ENCODE assay signal across 13 mouse cellular contexts in the genomic region with DNA sequence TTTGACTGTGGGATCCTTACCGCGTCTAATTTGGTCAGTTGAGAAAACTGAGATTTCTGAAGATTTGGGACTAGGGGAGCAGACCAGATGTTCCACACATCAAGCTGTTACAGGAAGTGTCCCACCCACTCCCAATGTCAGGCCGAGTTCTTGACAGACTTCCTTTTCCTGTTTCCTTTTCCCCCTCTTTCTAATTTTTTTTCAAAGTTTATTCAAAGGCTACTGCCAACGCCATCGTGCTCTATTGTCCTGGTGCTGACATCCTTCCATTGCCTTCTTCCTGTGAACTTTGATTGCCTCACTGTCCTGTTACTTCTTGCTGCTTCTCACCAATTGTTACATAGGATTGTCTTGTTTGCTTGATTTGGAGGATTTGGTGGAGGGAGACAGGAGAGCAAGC. TPM values are rescaled to one million over a fixed set of nuclear protein-coding genes. Genes with fewer than 3 reads are reported as not detected.
DNase-seq lines count a peak whose midpoint lies in the region; ATAC-seq and TF ChIP-seq lines count a peak whose summit lies in the region.
"Had no signal": no experiment of that assay in that cellular context is flagged by ENCODE, and none has a peak within 500 bp of the region (broad histone marks: within the 10 kb centered on the region; RNA-seq: fewer than 3 reads in every experiment).

No protein-coding gene starts in this region.

- intact Hi-C loops in heart, postnatal 14 days (cut with DNase I) = loop anchor here (2.0 kb wide), 1 partner anchor 16 kb away; a partner anchor contains a TSS

- no peaks in the 10 kb centered on the region for H3K36me3 ChIP-seq in liver, postnatal 0 days (replicated peaks; ENCODE audit: insufficient read depth, low read length)
- H3K36me3 ChIP-seq in liver, embryonic 12.5 days = no peaks in the 10 kb centered on the region
- no peaks in the 10 kb centered on the region for H3K36me3 ChIP-seq in hindbrain, embryonic 10.5 days
- H3K36me3 ChIP-seq: stomach, embryonic 15.5 days had no signal

- no peaks in the 10 kb centered on the region for H3K9me3 ChIP-seq in liver, postnatal 0 days (ENCODE audit: low read length)
- H3K9me3 ChIP-seq in liver, embryonic 12.5 days (replicated peaks) = no peaks in the 10 kb centered on the region
- no peaks in the 10 kb centered on the region for H3K9me3 ChIP-seq in hindbrain, embryonic 10.5 days
- H3K9me3 ChIP-seq: stomach, embryonic 15.5 days had no signal

- no peak overlapping the region for H3K4me2 ChIP-seq in liver, postnatal 0 days (ENCODE audit: low read depth, low read length)
- H3K4me2 ChIP-seq in liver, embryonic 12.5 days = no peak overlapping the region
- H3K4me2 ChIP-seq: hindbrain, embryonic 14.5 days; liver, embryonic 11.5 days; stomach, embryonic 15.5 days had no signal

- WGBS in liver, postnatal 0 days (ENCODE audit: insufficient replicate concordance) = 32% methylated on average over 5 of the region's 5 CpGs
- WGBS in liver, embryonic 12.5 days (ENCODE audit: insufficient replicate concordance) = 28% methylated on average over 5 of the region's 5 CpGs
- 78% methylated on average over 5 of the region's 5 CpGs for WGBS in hindbrain, embryonic 10.5 days

- no peak overlapping the region for H3K9ac ChIP-seq in liver, postnatal 0 days (replicated peaks)
- H3K9ac ChIP-seq in liver, embryonic 12.5 days = no peak overlapping the region
- H3K9ac ChIP-seq: hindbrain, embryonic 14.5 days; stomach, embryonic 15.5 days had no signal

- no peak overlapping the region for H3K4me3 ChIP-seq in liver, postnatal 0 days (ENCODE audit: low read depth, low read length)
- no peak overlapping the region for H3K4me3 ChIP-seq in liver, embryonic 12.5 days
- H3K4me3 ChIP-seq in hindbrain, embryonic 10.5 days = no peak overlapping the region
- H3K4me3 ChIP-seq: stomach, embryonic 15.5 days had no signal

- no peak for DNase-seq in liver, postnatal 0 days
- peak; percentile 12 to 14 for DNase-seq in heart, postnatal 14 days
- DNase-seq in kidney, postnatal 36 days = peak; percentile 24 to 58
- DNase-seq in urinary bladder, postnatal 14 days (ENCODE audit: low spot score) = no peak
- DNase-seq in layer of hippocampus, adult 8-10 months (ENCODE audit: low spot score in 2 of 2) = no peak
- DNase-seq in hindbrain, embryonic 10.5 days (ENCODE audit: low spot score) = no peak

- no peak for TF ChIP-seq CTCF in liver, postnatal 0 days (IDR thresholded peaks at IDR 0.05; ENCODE audit: low read depth)

- ATAC-seq in liver, postnatal 0 days = no peak
- ATAC-seq in liver, embryonic 12.5 days = no peak
- ATAC-seq: forebrain, embryonic 14.5 days; Patski had no signal

- H3K27ac ChIP-seq in liver, postnatal 0 days (ENCODE audit: low read depth) = no peak overlapping the region
- H3K27ac ChIP-seq in liver, embryonic 12.5 days = no peak overlapping the region
- no peak overlapping the region for H3K27ac ChIP-seq in hindbrain, embryonic 10.5 days
- H3K27ac ChIP-seq: hindbrain, embryonic 14.5 days had no signal

- peak; percentile 27; the same call in 1 of the 2 replicates for TF ChIP-seq EP300 in liver, postnatal 0 days (IDR thresholded peaks at IDR 0.05; ENCODE audit: low read depth)

- no peaks in the 10 kb centered on the region for H3K27me3 ChIP-seq in liver, postnatal 0 days (ENCODE audit: insufficient read depth, low read length)
- no peaks in the 10 kb centered on the region for H3K27me3 ChIP-seq in liver, embryonic 12.5 days (replicated peaks)
- H3K27me3 ChIP-seq in hindbrain, embryonic 10.5 days (ENCODE audit: insufficient read depth, poor library complexity, severe bottlenecking) = no peaks in the 10 kb centered on the region
- H3K27me3 ChIP-seq: CH12.LX; stomach, embryonic 15.5 days had no signal

- H3K4me1 ChIP-seq in liver, postnatal 0 days (ENCODE audit: insufficient read depth) = no peaks in the 10 kb centered on the region
- H3K4me1 ChIP-seq in liver, embryonic 12.5 days = no peaks in the 10 kb centered on the region
- H3K4me1 ChIP-seq in hindbrain, embryonic 10.5 days (replicated peaks) = no peaks in the 10 kb centered on the region
- H3K4me1 ChIP-seq: stomach, embryonic 15.5 days had no signal

RNA-seq across cellular contexts. Expression of a gene that starts 16.6 kb away (rescaled TPM):
- polyA plus RNA-seq in liver, postnatal 0 days (2015; fragmentation: Nextera tagmentation; extraction: Ambion mirVana) = 5.7 and 6.4 TPM in 2 replicates
- 11.1 and 12.1 TPM in 2 replicates for polyA plus RNA-seq in liver, embryonic 12.5 days (2016; fragmentation: Nextera tagmentation; extraction: Ambion mirVana)
- total RNA-seq in heart, postnatal 14 days (2021) = 10 to 100 TPM; 27.9 to 28.6 TPM
- 10 to 100 TPM; 12.8 to 15.5 (median 14.2) TPM for total RNA-seq in layer of hippocampus, adult 8-10 months (2022)
- polyA plus RNA-seq in hindbrain, embryonic 10.5 days (2016; fragmentation: Nextera tagmentation; extraction: Ambion mirVana) = 23.8 and 29.1 TPM in 2 replicates

Comparison
In these comparisons a context has a peak if more than half of its experiments do, and no peak if none do; other contexts are left out.
1. DNase-seq: peak in heart, postnatal 14 days (2 of 2) and kidney, postnatal 36 days (2 of 2); none in liver, postnatal 0 days (single experiment), urinary bladder, postnatal 14 days (single experiment), layer of hippocampus, adult 8-10 months (0 of 2) and hindbrain, embryonic 10.5 days (single experiment).